Mouse (Mus musculus) heart, postnatal 0 days (tissue): ENCODE measurements around the gene Slc25a21.

ENCODE experiments used
- CTCF ChIP-seq: IDR thresholded peaks from 2 replicates; pipeline ENCODE4 v1.5.1; 2016; ENCODE audit warnings: antibody characterized with exemption, control low read depth, low read depth
- EP300 ChIP-seq: IDR thresholded peaks from 2 replicates; pipeline ENCODE4 v1.6.1; 2016; ENCODE audit warnings: antibody characterized with exemption, low read depth

DNA sequence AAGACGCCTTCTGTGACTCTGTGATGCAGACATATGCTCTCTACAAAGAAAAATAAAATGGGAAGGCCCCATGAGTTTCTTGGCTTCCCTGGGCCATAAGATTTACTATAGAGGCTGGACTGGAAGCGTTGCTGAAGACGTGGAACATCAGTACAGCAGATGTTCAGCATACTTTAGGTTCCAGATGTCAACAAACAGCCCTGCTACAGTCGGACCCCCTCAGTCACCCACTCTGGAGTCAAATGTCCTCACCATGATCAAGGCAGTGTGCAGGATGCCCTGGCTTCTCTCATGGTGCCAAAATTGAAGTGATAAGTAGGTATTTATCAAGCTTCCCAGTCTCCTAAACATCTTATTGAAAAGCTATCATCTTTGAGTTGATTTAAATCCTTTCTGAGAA, 234.0 kb downstream of the Slc25a21 start:
- TF ChIP-seq CTCF (no peak), EP300 (no peak)
